Mouse (Mus musculus) forebrain, embryonic 15.5 days (tissue): ENCODE data around the gene Sprr2a2. TPM values are rescaled to one million over a fixed set of nuclear protein-coding genes. Genes with fewer than 3 reads are reported as not detected.
"Not testable (repeated sequence)": the region's sequence is repeated elsewhere in the genome, so short reads cannot be mapped to it uniquely, and the experiment has no call there.

ENCODE experiments used
- ATAC-seq: fragments of 200-750 bp; cut with Nextera tagmentation; replicated peaks from 2 replicates; pipeline ENCODE4 v1.8.0; 2017; ENCODE audit warnings: mild to moderate bottlenecking, moderate TSS enrichment, moderate library complexity
- H3K27ac ChIP-seq: fragments of 300-500 bp; sonication (generic); replicated peaks from 2 replicates; pipeline ENCODE4 v1.5.1; 2015; ENCODE audit warnings: mild to moderate bottlenecking, inconsistent platforms
- H3K27me3 ChIP-seq: fragments of 300-500 bp; sonication (generic); 2 replicates; pipeline ENCODE4 v1.6.1; 2015; ENCODE audit warnings: inconsistent platforms
- H3K36me3 ChIP-seq: fragments of 300-500 bp; sonication (generic); 2 replicates; pipeline ENCODE4 v1.6.1; 2015; ENCODE audit warnings: mild to moderate bottlenecking, inconsistent platforms
- H3K4me1 ChIP-seq: fragments of 300-500 bp; sonication (generic); 2 replicates; pipeline ENCODE4 v1.6.1; 2015; ENCODE audit warnings: inconsistent platforms
- H3K4me2 ChIP-seq: fragments of 300-500 bp; sonication (generic); replicated peaks from 2 replicates; pipeline ENCODE4 v1.6.1; 2015; ENCODE audit warnings: mild to moderate bottlenecking, inconsistent platforms
- H3K4me3 ChIP-seq: fragments of 300-500 bp; sonication (generic); 2 replicates; pipeline ENCODE4 v1.5.1; 2015; ENCODE audit warnings: mild to moderate bottlenecking, inconsistent platforms
- H3K9ac ChIP-seq: fragments of 300-500 bp; sonication (generic); replicated peaks from 2 replicates; pipeline ENCODE4 v1.6.1; 2015; ENCODE audit warnings: mild to moderate bottlenecking, inconsistent platforms
- H3K9me3 ChIP-seq: fragments of 300-500 bp; sonication (generic); 2 replicates; pipeline ENCODE4 v1.6.1; 2016; ENCODE audit warnings: inconsistent platforms
- WGBS: fragments of 180-500 bp; shearing (Covaris S2); methylation state at CpG from one replicate; pipeline ENCODE4 v1.1.7; 2015; ENCODE audit warnings: mixed read lengths; 5-methylcytosine and 5-hydroxymethylcytosine counted together
- polyA plus RNA-seq: library from polyadenylated mRNA; unstranded; fragments of >200 nt; fragmentation: Nextera tagmentation; extraction: Ambion mirVana; gene quantifications from 2 replicates; pipeline ENCODE4 v1.2.1, GENCODE M21; 2015

The Sprr2a2 gene
- polyA plus RNA-seq, 1 experiment from 2014 or later, result not detected

- H3K4me1 ChIP-seq, H3K36me3 ChIP-seq, H3K27me3 ChIP-seq, H3K4me2 ChIP-seq, H3K9ac ChIP-seq, H3K4me3 ChIP-seq, ATAC-seq, H3K9me3 ChIP-seq, H3K27ac ChIP-seq: not testable (repeated sequence)
- WGBS, result 95% methylated on average over 1 of the region's 1 CpGs
Measured at GRCm38 (mm10) chr3:92285101-92285500, 69.4 kb downstream of the Sprr2a2 start, which contains the start of gene Sprr2a3. Gene Sprr2a3, plus strand, starts transcription at chr3:92285417.

DNA sequence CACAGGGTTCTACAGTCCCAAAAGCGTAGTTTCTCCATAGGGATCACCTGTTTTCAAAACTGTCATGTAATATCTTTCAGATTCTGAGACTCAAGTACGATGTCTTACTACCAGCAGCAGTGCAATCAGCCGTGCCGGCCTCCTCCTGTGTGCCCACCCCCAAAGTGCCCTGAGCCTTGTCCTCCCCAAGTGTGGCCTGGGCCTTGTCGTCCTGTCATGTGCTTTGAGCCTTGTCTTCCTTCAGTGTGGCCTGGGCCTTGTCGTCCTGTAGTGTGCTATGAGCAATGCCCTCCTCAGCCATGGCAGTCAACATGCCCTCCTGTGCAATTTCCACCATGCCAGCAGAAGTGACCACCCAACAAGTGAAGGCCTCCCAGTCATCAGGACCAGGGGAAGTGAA, 72.8 kb downstream of the Sprr2a2 start:
- H3K9me3 ChIP-seq, H3K27ac ChIP-seq, H3K4me2 ChIP-seq, H3K4me3 ChIP-seq, ATAC-seq, H3K36me3 ChIP-seq, H3K27me3 ChIP-seq, H3K9ac ChIP-seq, H3K4me1 ChIP-seq: not testable (repeated sequence)
- WGBS, result 84% methylated on average over 4 of the region's 6 CpGs

Other genes with a start within 250 kb of the Sprr2a2 start
- not detected in 2 replicates for gene Pglyrp3, start 201.3 kb upstream of the Sprr2a2 start, polyA plus RNA-seq
- 3.1 and 3.5 TPM in 2 replicates for gene Lor, start 132.8 kb upstream of the Sprr2a2 start, polyA plus RNA-seq
- gene Prr9, start 92.0 kb upstream of the Sprr2a2 start, polyA plus RNA-seq, result not detected in 2 replicates
- not detected in 2 replicates for gene Lelp1, start 73.2 kb upstream of the Sprr2a2 start, polyA plus RNA-seq
- not detected in 2 replicates for gene Sprr2a1, start 121 bp upstream of the Sprr2a2 start, polyA plus RNA-seq
- gene Sprr2a3, start 69.5 kb downstream of the Sprr2a2 start, polyA plus RNA-seq, result not detected in 2 replicates
- not detected in 2 replicates for gene Sprr2b, start 100.7 kb downstream of the Sprr2a2 start, polyA plus RNA-seq
- gene Sprr2d, start 123.2 kb downstream of the Sprr2a2 start, polyA plus RNA-seq, result not detected in 2 replicates
- gene Sprr2e, start 136.2 kb downstream of the Sprr2a2 start, polyA plus RNA-seq, result not detected in 2 replicates
- not detected in 2 replicates for gene Sprr2f, start 149.3 kb downstream of the Sprr2a2 start, polyA plus RNA-seq
- gene Sprr2h, start 169.8 kb downstream of the Sprr2a2 start, polyA plus RNA-seq, result not detected in 2 replicates
- not detected in 2 replicates for gene Sprr2i, start 192.1 kb downstream of the Sprr2a2 start, polyA plus RNA-seq
- gene Sprr2j-ps, start 202.2 kb downstream of the Sprr2a2 start, polyA plus RNA-seq, result not detected in 2 replicates
- gene Gm9774, start 213.5 kb downstream of the Sprr2a2 start, polyA plus RNA-seq, result 6.7 and 7.1 TPM in 2 replicates
- gene Sprr2k, start 216.7 kb downstream of the Sprr2a2 start, polyA plus RNA-seq, result not detected in 2 replicates
- gene Sprr1b, start 222.9 kb downstream of the Sprr2a2 start, polyA plus RNA-seq, result not detected in 2 replicates
- not detected in 2 replicates for gene Sprr3, start 242.8 kb downstream of the Sprr2a2 start, polyA plus RNA-seq